Mouse (Mus musculus) ovary, postnatal 36 days (tissue): ENCODE measurements around the gene Scand1.

Experiments
- DNase-seq: peaks from one replicate; pipeline ENCODE4 v3.0.0; 2022; ENCODE audit warnings: low spot score, mixed read lengths

Scand1 gene

DNA sequence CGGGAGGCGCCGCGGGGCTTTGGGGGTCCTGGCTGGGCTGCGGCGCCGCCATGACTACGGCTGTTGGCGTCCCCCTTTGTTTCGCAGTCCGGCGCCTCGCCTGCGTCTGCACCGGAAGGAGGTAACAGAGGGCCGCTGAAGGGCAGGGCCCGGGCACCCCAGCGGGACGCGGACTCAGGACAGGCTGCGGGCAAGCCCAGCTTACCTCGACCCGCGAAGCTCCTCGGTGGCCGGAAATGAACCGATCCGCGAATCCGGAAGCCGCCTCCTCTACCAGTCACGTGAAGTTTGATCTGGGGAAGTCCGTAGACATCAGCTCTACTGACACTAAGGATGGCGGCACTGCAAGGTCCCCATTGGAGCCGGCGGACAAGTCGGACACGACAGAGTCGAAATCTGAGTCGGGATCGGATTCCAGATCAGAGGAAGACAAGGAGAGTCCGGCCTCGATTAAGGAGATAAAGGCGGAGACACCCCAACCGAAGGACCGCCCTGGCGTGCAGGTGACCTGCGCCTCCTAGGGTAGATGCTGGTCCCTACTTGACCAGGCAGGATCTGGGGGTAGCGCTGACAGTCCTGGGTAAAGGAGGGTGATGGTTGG, at the start of gene Scand1, which contains the start of gene Cnbd2:
Scand1 (minus strand) TSS at position 408 of the 601 bp plus-strand sequence.
Cnbd2 (plus strand) TSS at position 3 of the 601 bp plus-strand sequence.
- DNase-seq, result peak; percentile 80

DNA sequence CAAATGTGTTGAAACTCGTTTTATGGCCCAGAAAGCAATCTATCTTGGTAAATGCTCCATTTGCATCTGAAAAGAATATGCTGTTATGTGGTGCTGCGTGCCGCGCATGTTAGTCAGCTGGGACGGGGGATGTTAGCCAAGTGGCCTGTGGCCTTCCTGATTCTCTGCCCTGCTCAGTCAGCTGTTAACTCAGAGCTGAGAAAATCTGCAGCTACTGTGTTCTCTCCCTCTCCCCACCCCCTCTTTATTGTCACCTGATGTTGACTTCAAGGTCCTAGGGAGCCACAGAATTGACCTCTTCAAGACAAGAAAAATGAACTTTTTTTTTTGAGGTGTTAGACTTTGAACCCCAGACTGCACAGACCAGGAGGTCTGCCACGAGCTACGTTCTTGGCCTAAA, 43.5 kb upstream of the Scand1 start:
- DNase-seq, result no peak

DNA sequence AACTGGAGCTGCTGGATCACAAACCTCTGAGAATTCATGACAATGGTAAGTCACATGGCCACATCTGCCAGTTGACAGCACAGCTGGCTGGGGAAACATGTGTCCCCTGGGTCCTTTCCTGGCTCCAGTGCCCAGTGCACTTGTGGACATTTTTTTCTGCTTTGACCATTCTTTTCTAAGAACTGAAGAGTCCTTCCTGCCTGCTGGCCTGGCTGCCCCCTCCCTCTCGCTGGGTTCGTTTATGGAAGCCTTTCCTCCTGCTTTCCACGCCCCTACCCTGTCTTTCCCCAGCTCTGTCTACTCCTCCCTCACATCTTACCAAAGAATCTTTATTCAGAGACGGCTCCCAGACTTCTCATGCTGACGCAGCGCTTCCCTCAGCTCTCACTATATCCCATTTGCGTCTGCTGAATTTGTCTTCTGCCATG, 40.8 kb upstream of the Scand1 start:
- no peak for DNase-seq

DNA sequence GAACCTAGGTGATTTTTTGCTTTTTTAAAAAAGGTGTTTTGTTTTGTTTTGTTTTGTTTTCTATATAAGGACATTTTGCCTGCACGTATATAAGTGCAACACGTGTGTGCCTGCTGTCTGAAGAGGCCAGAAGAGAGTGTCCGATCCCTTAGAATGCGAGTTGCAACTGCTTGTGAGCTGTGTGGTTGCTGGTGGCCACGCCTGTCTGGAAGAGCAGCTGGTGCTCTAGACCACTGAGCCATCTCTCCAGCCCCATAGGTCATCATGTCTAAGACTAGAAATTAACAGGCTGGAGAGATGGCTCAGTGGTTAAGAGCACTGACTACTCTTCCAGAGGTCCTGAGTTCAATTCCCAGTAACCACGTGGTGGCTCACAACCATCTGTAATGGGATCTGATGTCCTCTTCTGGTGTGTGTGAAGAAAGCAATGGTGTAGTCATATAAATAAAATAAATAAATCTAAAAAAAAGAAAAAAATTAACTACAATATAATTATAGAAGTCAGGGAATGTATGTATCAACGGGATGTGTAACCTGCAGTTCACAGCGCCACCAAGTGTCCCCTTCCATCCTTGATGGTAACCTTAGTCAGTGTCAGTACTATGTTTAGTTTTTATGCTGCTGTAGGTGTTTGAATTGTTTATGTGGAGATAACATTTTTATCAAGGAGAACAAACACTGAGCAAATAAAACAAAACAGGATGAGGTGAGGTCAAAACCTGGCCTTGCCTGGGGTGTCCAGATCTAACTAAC, 40.1 kb upstream of the Scand1 start:
- no peak for DNase-seq

DNA sequence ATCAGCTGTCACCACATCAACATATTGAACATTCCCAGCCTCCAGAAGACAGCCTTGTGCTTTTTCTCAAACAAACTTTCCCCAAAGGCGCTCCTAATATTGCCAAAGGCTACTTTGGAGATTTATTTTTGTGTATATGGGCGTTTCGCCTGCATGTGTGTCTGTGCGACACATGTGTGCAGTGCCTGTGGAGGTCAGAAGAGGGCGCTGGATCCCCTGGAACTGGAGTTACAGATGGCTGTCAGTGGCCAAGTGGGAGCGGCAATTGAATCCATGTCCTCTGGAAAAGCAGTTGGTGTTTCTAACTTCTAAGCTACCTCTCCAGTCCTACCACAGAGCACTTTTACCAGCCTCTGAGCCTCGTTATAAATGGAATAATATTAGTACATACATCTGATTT, 38.7 kb upstream of the Scand1 start:
- DNase-seq, result no peak

DNA sequence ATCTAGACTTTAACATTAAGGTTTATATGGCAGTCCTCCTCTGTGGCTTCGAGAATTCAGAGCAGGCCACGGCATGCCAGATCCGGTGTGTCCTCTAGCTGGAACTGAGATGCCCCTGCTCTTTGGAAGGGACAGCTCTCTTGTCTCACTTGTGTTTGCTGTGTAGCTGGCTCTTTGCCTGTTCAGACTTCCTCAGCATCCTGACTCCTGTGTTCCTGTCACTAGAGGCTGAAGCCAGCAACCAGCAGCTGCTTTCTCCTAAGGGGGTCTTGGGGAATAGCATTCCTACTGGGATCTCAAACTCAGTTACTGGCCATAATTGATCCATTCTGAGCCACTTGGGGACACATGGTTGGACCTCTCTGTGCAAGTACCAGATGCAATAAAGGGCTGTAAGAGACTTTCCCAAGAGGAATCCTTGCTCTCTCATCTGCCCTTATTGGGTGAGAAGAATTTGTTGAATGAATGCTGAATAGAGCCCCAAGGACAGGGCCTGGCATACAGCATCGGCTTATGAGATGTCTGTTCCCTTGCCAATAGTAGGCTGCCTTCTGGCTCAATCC, 36.9 kb upstream of the Scand1 start:
- no peak for DNase-seq

DNA sequence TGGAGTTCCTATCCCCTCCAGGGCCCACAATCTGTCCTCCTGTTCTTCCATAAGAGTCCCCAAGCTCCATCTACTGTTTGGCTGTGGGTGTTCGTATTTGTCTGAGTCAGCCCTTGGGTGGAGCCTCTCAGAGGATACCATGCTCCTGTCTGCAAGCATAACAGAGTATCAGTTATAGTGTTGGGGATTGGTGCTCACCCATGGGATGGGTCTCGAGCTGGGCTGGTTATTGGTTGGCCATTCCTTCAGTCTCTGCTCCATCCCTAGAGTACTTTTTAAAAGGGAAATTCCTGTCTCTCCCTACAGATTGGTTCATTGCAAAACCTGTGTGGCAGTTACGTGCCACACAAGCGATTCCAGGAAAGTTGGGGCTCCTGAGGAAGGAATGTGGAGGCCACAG, 36.3 kb upstream of the Scand1 start:
- no peak for DNase-seq

DNA sequence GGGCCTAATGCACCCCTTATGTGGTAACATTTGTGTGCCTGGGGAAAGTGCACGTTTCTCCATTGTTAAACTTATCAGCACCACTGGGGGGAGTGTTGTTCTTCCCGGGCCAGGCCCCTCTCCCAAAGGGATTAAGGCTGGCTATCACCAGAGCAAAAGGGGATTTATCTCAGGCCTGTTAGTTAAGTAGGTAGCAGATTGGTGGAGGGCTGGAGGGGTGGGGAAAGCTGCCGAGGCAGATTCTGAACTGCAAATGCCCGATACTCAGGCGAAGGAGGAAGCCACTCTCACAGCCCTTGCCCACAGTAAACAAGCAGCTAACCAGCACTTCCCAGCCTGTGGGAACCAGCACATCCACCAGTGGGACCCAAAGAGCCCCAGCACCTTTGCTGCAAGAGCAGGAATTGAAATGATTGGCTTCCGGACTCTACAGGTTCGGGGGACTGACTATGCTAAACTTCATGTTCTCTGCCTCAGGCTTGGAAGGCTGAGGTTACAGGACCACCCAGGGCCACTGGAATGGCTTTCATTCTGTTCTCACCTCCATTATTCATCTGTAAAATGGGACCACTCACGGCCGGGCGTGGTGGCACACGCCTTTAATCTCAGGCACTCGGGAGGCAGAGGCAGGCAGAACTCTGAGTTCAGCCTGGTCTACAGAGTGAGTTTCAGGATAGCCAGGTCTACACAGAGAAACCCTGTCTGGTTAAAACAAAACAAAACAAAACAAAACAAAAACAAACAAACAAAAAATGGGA, 32.5 kb upstream of the Scand1 start:
- DNase-seq, result no peak

DNA sequence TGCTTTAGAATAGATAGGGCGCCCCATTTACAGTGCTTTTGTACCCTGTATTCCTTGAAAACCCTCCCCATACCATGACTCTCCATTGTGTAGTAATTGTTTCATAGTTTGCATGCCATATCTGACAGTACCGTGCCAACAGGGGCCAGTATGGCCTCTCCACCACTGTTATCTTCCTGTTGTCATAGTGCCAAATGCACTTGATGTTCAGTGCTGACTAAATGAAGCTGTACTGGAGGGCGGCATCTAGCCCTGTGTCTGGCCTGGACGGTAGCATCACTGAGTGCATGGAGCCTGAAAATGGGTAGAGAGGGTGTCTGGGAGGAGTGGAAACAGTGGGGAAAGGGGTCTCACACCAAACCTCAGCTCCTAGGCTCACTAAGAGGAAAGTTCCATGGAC, 27.6 kb upstream of the Scand1 start:
- DNase-seq, result no peak

DNA sequence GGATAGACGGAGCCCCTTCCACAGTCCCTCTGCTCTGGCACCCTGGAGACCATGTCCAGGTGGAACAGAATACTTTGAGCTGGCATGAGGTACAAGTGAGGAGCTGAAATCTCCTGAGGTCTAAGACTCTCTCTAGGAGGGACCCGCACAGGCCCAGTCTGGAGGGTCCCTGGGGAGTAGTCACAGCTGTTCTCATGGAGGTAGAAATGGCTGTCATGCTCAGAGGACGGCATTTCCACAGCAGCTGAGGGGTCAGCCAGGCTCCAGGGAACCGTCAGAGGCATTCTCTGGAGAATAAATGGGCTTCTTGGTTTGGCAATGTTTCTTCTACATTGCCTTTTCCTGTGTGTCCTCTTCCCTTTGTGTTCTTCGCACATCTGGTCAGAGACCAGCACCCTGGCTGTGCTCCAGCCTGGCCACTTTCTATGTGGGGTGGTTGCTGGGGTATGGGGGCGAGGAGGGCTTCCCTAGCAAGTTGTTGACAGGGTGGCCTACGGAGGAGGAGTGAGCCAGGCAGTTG, 19.0 kb upstream of the Scand1 start:
- DNase-seq, result no peak

DNA sequence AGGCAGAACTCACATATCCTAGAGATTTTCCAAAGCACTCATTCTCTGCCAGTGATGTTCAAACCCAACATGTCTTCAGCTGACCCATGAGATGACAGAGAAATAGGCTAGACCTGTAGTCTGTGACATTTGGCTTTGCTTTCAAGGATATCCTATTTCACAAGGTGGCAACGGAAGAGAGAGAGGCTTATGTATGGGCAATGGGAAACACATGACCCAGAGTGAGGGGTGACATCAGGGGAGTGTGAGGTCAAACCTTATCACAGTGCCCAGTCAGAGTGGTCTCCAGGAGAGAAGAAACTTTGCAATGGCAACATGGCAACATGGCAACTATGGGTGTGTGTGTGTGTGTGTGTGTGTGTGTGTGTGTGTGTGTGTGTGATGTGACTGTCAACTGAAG, 18.2 kb upstream of the Scand1 start:
- no peak for DNase-seq

DNA sequence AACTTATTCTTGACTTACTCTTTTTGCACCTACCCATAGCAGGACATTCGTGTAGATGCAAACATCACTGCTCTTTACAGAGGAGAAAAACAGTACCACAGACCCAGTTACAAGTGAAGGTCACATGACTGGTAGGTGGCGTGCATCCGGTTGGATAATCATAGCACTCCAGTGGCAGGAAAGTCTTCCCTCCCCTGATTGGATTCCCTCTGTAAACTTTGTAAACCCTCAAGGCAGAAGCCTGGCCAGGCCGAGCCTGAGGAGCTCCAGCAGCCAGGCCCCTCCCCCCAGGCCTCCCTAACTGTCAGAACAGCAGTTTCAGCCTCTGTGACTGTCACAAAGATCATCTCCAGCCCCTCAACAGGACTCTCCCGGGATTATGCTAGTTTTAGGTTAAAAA, 12.2 kb upstream of the Scand1 start:
- DNase-seq, result peak; percentile 42

DNA sequence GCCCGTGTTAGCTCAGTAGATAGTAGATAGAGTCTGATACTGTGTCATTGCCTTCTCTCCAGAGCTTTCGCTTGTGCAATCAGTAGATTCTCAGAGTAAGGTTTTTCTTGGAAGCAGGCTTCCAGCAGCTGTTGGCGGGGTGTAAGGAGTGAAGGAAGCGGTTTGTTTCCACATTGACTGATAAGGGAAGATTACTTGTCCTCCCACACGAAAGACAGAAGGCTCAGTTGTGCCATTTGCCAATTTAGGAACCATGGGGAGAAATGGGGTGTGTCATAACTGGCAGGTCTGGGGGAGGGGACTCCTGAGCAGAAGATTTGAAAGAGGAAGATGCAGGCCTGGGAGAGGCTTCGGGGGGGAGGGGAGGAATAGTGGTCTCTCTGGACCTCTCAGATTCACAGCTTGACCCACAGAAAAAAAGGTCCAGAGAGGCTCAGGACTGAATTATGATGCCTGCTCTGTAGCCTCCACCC, 11.6 kb upstream of the Scand1 start:
- peak; percentile 14 for DNase-seq

DNA sequence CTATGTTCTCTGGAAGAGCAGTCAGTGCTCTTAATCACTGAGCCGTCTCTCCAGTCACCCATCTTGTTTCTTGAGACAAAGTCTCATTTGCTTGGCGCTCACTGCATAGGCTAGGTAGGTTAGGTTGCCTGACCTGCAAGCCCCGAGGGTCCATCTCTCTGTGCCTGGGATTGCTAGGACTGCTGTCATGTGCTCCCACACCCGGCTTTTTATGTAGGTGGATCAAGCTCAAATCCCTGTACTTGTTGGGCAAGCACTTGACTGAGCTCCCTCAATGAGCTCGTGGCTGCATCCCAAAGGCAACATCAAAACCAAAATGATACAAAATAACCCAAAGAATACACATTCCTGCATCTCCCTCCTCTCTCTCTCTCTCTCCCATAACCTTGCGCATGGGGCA, 9.0 kb upstream of the Scand1 start:
- DNase-seq, result no peak

DNA sequence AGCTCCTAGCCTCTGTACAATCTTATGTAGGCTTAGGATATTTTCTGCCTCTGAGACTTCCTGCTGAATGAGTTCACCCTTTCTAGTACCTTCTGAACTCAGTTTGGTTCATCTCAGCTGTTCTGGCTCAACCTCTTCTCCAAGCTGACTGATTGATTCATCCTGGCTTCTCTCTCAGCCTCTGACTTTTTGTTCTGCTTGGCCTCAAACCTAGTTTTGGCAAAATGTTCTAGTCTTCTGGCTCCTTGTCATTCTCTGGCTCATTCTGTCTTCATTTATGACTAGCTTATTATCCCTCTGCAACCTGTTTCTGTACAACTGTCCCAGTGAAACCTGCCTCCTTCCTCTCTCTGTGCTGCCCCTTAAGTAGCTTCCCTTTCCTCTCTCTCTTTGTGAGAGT, 6.0 kb upstream of the Scand1 start:
- no peak for DNase-seq

DNA sequence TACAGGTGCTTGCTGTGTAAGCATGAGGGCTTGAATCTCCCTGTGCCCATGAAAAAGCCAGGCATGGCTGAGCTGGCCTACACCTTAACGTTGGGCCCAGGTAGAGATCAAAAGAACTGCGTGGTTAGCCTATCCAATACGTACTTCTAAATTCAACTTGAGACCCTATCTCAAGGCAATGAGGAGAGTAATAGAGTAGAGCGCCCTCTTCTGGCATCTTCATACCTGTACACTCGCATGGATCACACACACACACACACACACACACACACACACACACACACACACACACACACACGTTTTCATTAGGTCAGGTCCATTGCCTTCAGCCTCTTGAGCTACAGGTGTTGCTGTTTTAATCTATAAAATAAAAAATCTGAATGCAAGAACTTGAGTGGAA, 2.3 kb upstream of the Scand1 start:
- no peak for DNase-seq

DNA sequence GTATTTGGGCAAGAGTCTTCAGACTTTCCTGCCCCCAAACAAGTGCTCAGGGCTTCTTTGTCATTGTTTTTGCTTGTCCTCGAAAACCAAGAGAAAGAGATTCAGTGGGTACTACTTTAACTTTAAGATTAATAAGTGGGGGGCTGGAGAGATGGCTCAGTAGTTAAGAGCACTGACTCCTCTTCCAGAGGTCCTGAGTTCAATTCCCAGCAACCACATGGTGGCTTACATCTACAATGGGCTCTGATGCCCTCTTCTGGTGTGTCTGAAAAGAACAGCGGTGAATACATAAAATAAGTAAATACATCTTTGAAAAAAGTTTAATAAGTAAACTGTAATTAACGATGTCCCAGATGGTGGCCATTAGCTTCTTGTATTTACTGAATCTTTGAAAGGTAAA, 649 bp upstream of the Scand1 start:
- DNase-seq, result no peak

DNA sequence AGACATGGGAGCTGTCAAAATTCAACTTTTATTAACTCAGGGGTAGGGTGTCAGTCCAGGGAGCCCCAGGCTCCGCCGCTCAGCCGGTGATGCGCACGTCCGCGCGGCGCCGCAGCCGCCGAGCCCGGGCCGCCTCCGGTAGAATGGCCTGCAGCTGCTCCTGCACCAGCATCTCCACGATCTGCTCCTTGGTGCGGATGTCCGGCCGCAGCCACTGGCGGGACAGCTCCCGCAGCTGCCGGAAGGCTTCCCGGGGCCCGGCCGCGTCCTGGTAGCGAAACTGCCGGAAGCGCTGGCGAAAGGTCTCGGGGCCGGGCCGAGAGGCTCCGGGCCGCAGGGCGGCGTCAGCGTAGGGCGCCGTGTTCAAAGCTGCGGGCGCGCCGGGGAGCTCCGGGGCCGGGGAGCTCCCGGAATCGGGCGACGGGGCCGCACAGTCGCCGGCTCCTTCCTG, 638 bp downstream of the Scand1 start:
- peak; percentile 67 for DNase-seq

DNA sequence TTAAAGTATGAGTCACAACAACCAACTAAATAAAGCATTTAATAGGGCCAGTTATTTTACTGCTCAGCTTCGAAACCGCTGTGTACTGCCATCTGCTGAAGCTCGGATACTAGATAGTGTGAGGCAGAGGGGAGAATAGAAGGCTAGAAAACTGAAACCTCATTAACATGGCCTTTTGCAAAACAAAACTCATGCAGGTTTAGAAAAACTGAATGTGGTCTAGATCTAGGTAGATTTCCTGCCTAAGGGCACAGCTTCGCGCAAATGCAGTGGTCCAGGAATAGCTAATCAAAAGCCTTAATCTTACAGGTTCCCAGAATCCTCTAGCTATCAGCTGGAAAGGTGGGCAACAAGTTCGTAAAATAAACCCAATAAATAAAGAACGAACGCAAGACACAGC, 1.1 kb downstream of the Scand1 start:
- no peak for DNase-seq

DNA sequence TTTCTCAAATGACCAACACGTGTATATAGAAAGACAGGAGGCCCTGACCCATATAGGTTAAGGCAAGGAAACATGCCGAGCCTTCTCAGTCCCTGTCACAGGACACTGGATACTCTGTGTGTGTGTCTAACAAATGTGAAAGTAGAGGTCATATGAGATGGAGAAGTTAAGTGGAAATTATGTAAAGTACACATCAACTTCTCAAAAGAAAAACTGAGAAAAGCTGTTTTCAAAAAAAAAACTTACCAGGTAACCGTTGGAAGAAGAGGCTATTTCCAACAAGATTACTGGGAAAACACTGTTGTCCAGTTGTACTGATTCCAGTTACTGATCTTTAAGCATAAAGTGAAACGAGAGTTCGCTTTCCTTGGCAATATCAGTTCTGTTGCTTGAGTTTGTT, 1.6 kb downstream of the Scand1 start:
- DNase-seq, result no peak

DNA sequence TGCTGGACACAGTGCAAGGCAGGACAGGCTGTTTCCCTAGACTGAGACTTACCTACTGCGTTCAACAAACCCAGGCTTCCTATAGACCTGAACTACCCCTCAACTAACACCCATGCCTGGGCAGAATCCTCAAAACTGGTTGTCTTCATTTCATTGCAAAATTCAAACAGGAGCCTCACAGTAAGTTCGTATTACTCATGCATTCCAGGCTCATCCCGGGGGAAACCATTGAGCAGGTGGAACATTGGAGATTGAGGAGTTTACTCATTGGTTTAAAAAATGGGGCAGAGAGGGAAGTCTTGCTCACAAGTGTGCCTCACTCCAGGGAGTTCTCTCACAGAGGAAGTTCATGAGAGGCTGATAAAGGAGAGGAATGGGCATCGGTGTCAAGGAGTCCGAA, 2.0 kb downstream of the Scand1 start:
- DNase-seq, result no peak

DNA sequence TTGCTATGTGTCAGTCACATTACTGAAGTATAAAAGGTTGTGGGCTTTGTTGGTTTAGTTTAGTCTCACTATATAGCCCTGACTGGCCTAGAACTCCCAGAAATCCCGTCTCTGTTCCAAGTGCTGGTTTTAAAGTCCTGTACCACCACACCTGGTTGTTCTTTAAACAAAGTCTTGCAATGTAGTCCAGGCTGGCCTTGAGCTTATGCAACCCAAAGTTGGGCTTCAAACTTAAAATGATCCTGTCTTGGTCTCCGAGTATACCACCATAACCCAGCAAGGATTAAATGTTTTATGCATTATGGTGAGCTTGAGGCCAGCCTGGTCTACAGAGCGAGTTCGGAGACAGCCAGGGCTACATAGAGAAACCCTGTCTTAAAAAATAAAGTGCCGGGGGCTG, 2.6 kb downstream of the Scand1 start:
- no peak for DNase-seq
